Mouse (Mus musculus) spleen, adult 18-20 months (tissue): ENCODE data around the gene Mmp10.

Experiments
- DNase-seq, 2 experiments: peaks; one replicate each; pipeline ENCODE4 v3.0.0; 2022; ENCODE audit warnings: mixed read lengths in 2 of 2

The Mmp10 gene

DNA sequence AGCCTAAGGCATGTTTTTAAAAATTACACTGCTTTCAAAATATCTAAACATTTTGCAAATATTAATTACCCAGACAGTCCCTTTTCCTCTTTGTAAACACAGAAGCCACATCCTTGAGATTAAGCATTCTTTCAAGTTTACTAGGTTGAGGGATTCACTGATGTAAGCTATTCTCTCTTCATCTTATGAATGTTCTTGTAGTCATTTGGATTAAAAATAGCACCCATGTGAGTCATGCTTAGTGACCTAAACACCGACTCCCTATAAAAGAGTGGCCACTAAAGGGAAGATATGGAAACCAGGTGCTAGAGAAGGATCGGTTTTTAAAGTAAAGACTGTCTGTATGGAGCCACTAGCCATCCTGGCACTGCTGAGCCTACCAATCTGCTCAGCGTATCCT is at the start of gene Mmp10:
Mmp10 (plus strand) TSS at position 302 of the 400 bp plus-strand sequence.
- DNase-seq, result no peak

DNA sequence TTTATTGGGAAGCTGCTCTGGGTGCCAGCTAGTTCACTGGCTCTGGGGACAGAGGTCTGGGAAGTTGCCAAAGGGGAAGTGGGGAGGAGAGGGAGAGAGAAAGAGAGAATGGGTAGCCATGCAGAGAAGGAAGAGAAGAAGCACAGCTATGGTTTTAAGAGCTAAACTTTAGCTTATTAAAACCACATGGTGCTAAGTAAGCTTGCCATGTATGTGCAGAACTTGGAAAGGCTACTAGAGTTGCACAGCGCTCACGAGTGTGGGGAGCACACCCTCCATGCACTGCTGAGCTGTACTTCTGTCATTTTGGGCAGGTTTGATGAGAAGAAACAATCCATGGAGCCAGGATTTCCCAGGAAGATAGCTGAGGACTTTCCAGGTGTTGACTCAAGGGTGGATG is 48.9 kb upstream of the Mmp10 start:
- no peak for DNase-seq

DNA sequence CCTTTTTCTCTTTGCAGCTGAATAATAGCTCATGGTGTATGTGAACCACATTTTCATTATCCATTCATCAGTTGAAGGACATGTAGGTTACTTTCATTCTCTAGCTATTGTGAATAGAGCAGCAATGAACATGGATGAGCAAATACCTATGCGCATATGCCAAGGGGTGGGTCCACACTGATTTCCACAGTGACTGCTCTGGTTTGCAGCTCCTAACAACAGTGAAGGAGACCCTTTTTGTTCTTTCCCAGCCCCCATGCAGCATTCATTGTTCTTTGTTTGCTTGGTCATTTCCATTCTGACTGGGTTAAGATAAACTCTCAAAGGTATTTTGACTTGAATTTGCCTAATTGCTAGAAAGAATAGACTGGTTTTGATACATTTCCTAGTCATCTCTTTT is 31.9 kb upstream of the Mmp10 start:
- DNase-seq, result no peak

DNA sequence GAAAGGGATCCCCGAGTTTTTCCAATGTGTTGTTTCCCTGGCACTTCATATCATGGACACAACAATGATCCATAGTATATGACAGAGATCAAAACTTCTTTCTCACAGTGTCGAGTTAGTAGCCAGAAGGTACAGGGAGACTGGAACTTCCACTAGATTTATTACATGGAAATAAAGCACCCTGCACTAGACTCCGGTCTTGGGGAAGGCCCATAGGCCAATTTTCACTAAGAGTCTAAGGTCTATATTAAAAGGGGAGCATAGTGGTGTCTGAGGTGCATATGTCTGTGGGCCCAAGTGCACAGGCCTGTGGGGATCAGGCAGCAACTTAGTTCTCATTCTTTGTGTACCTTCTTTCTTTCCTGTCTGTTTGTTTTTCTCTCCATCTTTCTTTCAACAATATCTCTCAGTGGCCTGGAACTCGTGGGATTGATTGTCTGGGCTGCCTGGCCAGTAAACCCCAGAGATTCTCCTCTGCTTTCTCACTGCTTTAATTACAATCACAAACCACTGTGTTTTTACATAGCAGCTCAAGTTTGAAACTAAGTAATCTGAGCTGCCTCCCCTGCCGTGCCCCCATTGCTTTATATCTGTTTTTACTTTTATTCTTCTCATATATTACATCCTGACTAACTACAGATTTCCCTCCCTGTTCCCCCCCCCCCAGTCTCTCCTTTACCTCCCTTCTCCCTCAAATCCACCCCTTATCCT is 18.3 kb upstream of the Mmp10 start:
- DNase-seq, result no peak

DNA sequence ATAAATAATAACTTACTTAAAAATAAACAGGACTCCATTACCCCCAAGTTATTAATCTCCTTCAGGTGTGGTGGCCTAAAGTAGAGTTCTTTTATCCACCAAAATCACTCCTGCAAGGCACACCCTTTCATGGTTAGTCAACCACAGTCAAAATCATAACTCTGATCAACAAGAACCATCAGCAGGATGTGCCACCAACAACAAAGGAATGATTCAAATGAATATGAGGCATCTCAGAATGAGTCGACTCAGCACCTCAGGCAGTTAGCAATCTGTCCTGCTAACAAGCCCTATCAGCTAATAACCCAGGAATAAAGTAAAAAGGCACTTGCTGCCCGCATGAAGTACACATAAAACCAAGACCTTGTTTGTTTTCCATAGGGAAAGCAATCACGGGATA is 1.0 kb upstream of the Mmp10 start:
- no peak for DNase-seq

GRCm38 (mm10) chr9:7507321-7507876 is 5.2 kb downstream of the Mmp10 start:
- no peak for DNase-seq

DNA sequence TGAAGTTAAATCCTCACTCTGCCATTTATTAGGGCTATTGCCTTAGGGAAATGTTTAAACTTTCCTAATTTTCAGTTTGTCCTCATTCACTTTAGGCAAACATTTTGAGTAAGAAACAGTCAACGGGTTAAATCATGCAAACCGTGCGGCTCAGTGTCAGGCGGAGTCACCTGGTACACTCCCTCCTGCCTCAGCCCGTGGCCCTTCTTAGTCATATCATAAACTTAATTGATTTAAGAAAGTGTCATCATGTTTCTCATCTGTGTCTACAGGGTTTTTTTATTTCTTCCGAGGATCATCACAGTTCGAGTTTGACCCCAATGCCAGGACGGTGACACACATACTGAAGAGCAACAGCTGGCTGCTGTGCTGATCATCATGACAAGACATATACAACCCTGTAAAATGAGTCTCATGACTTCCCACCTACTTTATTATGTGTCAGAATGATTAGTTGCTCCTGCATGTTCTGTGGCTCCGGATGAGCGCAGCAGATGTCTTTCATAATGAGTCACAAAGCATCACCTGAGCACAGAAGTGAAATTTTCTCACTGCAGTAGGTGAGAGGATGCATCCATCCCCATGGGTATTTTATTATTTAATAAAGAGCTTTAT is 7.6 kb downstream of the Mmp10 start:
- DNase-seq, result no peak

DNA sequence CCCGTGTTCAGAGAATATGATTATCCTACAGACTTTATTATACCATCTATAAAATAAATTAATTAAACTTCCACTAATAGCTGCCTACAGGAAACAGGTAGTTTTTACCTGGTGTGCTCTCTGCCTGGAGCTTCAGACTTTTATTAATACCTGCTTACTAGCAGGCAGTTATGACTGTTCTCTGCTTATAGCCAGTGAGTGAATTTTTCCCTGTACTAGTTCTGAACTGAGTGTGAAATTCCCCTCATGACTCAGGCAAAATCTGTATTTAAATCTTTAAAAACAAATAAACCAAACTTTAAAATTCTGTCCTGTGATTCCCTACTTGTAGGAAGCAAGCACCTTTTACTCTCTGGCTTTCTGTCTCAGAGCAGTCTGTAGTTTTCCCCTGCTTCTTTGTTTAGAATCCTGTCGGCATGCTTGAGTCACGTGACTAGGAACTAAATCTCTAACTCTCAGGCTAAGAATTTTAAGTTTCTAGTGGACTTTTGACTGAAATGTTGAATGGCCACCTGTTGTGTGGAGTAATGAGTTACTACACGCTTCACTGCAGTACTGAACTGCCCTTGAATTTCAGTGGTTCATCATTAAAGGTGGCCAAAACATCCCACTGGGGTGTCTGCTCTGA is 15.9 kb downstream of the Mmp10 start:
- no peak for DNase-seq

- DNase-seq, result no peak
Measured at GRCm38 (mm10) chr9:7526255-7526940, 24.2 kb downstream of the Mmp10 start.

- no peak for DNase-seq
Measured at GRCm38 (mm10) chr9:7542763-7543162, 40.6 kb downstream of the Mmp10 start.

- no peak for DNase-seq
Measured at GRCm38 (mm10) chr9:7544923-7545457, 42.8 kb downstream of the Mmp10 start.

DNA sequence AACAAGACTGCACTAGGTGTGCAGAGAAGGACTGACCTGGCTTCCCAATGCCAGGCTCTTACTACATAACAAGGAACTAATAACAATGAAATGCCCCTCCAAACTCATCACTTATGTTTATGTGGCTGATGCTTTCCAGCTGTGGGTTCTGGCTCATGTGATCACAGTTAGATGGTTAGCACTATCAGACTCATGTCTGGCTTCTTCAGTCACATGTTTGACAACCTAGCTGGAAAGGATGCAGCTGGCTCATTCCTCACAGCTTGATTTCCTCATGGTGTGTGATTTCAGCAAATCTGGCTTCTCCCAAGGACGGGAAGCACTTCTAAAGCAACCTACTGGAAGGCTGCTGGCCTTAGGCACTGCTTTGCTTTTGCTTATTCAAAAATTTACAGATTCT is 43.3 kb downstream of the Mmp10 start:
- no peak for DNase-seq

- no peak for DNase-seq
Measured at GRCm38 (mm10) chr9:7545920-7546319, 43.8 kb downstream of the Mmp10 start.

DNA sequence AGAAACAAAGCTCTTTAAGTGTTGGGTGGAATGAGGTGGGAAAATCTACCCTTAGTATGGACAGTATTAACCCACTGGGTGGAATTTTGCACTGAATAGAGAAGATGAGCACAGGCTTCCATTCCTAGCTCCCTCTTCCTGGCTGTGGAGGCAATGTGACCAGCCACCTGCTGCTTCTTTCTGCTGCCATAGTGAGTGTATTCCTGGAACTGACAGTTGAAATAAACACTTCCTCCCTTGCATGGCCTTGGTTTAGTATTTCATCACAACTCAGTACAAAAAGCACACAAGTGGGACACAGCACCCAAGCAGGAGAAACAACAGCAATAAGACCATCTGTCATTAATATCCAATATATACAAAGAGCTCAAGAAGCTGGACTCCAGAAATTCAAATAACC is 49.8 kb downstream of the Mmp10 start:
- DNase-seq, result no peak

GRCm38 (mm10) chr9:7553536-7553935 is 51.4 kb downstream of the Mmp10 start:
- no peak for DNase-seq

DNA sequence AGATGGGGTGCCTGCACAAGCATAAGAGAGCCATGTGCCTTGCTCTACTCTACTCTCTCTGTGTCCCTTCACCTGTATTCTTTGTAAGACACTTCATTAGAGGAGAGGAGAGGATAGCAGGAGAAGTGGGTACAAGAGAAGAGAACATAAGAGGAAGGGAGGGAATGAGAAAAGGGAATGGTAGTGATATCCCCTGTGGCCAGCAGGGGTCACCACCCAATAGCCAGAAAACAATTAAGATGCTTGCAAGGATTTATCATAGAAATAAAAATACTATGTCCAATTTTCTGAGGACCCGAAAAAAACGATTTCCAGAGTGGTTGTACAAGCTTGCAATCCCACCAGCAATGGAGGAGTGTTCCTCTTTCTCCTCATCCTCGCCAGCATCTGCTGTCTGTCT is 52.2 kb downstream of the Mmp10 start:
- peak in 1 of 2 experiments; percentile 47 for DNase-seq

DNA sequence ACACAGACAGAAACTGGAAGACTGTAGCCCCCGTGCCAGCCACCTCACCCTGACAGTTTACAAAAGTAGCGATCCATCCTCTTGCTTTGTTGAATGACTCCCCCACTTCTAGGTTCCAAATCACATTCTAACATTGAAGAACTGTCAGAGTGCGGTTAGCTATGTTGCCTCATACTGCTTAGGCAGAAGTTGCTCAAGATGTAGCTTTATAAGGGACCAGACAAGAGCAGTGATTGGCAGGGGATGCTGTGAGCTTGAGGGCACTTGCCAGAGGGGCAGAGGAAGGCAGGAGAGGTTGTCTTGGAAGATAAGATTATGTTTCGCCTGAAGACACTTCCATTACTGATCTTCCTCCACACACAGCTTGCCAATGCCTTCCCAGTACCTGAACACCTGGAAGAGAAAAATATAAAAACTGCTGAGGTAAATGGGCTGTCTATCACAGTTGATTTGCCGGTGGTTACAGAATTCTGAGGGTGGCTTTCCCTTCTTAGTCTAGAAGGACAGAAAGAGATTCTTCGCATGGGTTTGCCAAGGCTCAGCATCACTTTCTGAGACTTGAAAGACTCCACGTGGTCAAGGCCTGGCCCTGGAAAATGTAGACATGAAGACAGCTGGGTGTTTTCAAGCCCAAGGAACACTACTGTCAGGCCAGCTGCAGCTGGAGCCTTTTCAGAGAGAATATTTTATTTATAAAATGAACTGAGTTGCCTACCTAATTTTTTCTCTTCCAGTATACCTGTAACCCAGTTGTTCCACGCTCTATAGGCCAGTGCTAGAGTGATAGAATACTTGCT is 56.3 kb downstream of the Mmp10 start, which contains the start of gene Mmp8:
Mmp8 (plus strand) TSS at position 236 of the 797 bp plus-strand sequence.
- DNase-seq, result no peak
